In genomic region chr4:45279981-45280548, GRCm38 (mm10) we compare ENCODE assay signal across 9 mouse cellular contexts. TPM values are rescaled to one million over a fixed set of nuclear protein-coding genes. Genes with fewer than 3 reads are reported as not detected.
A peak's percentile ranks its signal among the peaks of the same experiment; 100 is the strongest.
DNase-seq lines count a peak whose midpoint lies in the region; ATAC-seq and TF ChIP-seq lines count a peak whose summit lies in the region.
"Had no signal": no experiment of that assay in that cellular context is flagged by ENCODE, and none has a peak within 500 bp of the region (broad histone marks: within the 10 kb centered on the region; RNA-seq: fewer than 3 reads in every experiment).

No protein-coding gene starts in this region.

- no peaks in the 10 kb centered on the region for H3K79me3 ChIP-seq in C2C12 (ENCODE audit: low read depth)

- no peaks in the 10 kb centered on the region for H3K27me3 ChIP-seq in C2C12 (ENCODE audit: control insufficient read depth, insufficient read depth, insufficient read length)
- no peaks in the 10 kb centered on the region for H3K27me3 ChIP-seq in kidney, embryonic 14.5 days (ENCODE audit: control insufficient read depth, insufficient read depth, low read length)
- no peaks in the 10 kb centered on the region for H3K27me3 ChIP-seq in liver, adult 2 months (ENCODE audit: control insufficient read depth, insufficient read depth, low read length)
- H3K27me3 ChIP-seq in stomach, embryonic 14.5 days (ENCODE audit: control insufficient read depth, insufficient read depth, low read length) = no peaks in the 10 kb centered on the region

- no peaks in the 10 kb centered on the region for H3K9me3 ChIP-seq in kidney, embryonic 14.5 days (ENCODE audit: control insufficient read depth, low read length)
- no peaks in the 10 kb centered on the region for H3K9me3 ChIP-seq in stomach, embryonic 14.5 days (ENCODE audit: control insufficient read depth, low read depth, low read length)

- ATAC-seq in kidney, embryonic 14.5 days (ENCODE audit: low FRiP score, low TSS enrichment) = peak; percentile 51; the same call in 1 of the 2 replicates
- ATAC-seq in stomach, embryonic 14.5 days (ENCODE audit: insufficient number of reproducible peaks, insufficient read depth, low FRiP score, low read depth) = 0 out of 2 replicates have a peak, but pooled peaks have one; percentile 34

- no peak overlapping the region for H3K27ac ChIP-seq in kidney, embryonic 14.5 days (ENCODE audit: low read depth, low read length)
- no peak overlapping the region for H3K27ac ChIP-seq in liver, adult 2 months (replicated peaks; ENCODE audit: insufficient read depth, low read depth, low read length)
- H3K27ac ChIP-seq in stomach, embryonic 14.5 days (ENCODE audit: low read length) = no peak overlapping the region
- H3K27ac ChIP-seq: macrophage had no signal

- TF ChIP-seq POLR2A in liver, adult 2 months (IDR thresholded peaks at IDR 0.05; ENCODE audit: extremely low read depth, insufficient read depth, low read length) = no peak

- no peak overlapping the region for H3K9ac ChIP-seq in kidney, embryonic 14.5 days (ENCODE audit: low read depth, low read length)
- no peak overlapping the region for H3K9ac ChIP-seq in liver, adult 2 months (ENCODE audit: low read depth, low read length)
- H3K9ac ChIP-seq in stomach, embryonic 14.5 days (replicated peaks; ENCODE audit: low read depth, low read length) = no peak overlapping the region

- no peak overlapping the region for H3K4me3 ChIP-seq in C2C12 (ENCODE audit: insufficient read depth, poor library complexity, severe bottlenecking)
- no peak overlapping the region for H3K4me3 ChIP-seq in kidney, embryonic 14.5 days (ENCODE audit: low read length)
- H3K4me3 ChIP-seq in liver, adult 2 months (ENCODE audit: insufficient read depth, low read depth, low read length) = no peak overlapping the region
- H3K4me3 ChIP-seq in stomach, embryonic 14.5 days (ENCODE audit: low read depth, low read length) = no peak overlapping the region

- WGBS in kidney, embryonic 14.5 days = 21% methylated on average over 4 of the region's 4 CpGs
- WGBS in liver, adult 2 months = 21% methylated on average over 4 of the region's 4 CpGs
- WGBS in stomach, embryonic 14.5 days = 18% methylated on average over 4 of the region's 4 CpGs

- H3K79me2 ChIP-seq in C2C12 (ENCODE audit: control insufficient read depth, insufficient read depth) = no peaks in the 10 kb centered on the region
- no peaks in the 10 kb centered on the region for H3K79me2 ChIP-seq in liver, adult 2 months (ENCODE audit: control insufficient read depth, insufficient read depth, low read length)

- TF ChIP-seq CTCF in C2C12 (IDR thresholded peaks at IDR 0.05; ENCODE audit: control insufficient read depth, insufficient read depth, insufficient read length) = peak; percentile 88
- peak; percentile 88 for TF ChIP-seq CTCF in liver, adult 2 months (IDR thresholded peaks at IDR 0.05; ENCODE audit: low read depth, low read length)

- H3ac ChIP-seq in C2C12 (ENCODE audit: control insufficient read depth, insufficient read length, low read depth) = no peak overlapping the region

- H3K36me3 ChIP-seq in C2C12 (ENCODE audit: control insufficient read depth, insufficient read depth) = no peaks in the 10 kb centered on the region
- H3K36me3 ChIP-seq in kidney, embryonic 14.5 days (ENCODE audit: control insufficient read depth, insufficient read depth, low read length) = no peaks in the 10 kb centered on the region
- no peaks in the 10 kb centered on the region for H3K36me3 ChIP-seq in liver, adult 2 months (ENCODE audit: control insufficient read depth, insufficient read depth, low read length)
- H3K36me3 ChIP-seq in stomach, embryonic 14.5 days (ENCODE audit: control insufficient read depth, insufficient read depth, low read length) = no peaks in the 10 kb centered on the region

- H3K4me2 ChIP-seq in kidney, embryonic 14.5 days (replicated peaks; ENCODE audit: low read depth, low read length) = no peak overlapping the region
- H3K4me2 ChIP-seq in stomach, embryonic 14.5 days (replicated peaks; ENCODE audit: low read depth, low read length) = no peak overlapping the region

- DNase-seq in adrenal gland, adult 18-20 months (ENCODE audit: low spot score in 2 of 2) = peak; percentile 37 to 52
- DNase-seq in embryo, embryonic 10 days (ENCODE audit: low spot score) = peak; percentile 84
- peak; percentile 20 to 58 for DNase-seq in heart, adult 9 months (ENCODE audit: low spot score in 2 of 2)
- peak; percentile 52 for DNase-seq in liver, adult 2 months (ENCODE audit: extremely low read depth, low read depth, low spot score)
- peak; percentile 32 to 58 for DNase-seq in natural killer cell, adult 2 months (ENCODE audit: low spot score in 2 of 2)

- 0 out of 2 replicates have a peak, but pooled peaks cover 1% of the 10 kb centered on the region for H3K4me1 ChIP-seq in kidney, embryonic 14.5 days (ENCODE audit: control insufficient read depth, insufficient read depth, low read length)
- no peaks in the 10 kb centered on the region for H3K4me1 ChIP-seq in liver, adult 2 months (ENCODE audit: control insufficient read depth, insufficient read depth, low read length)
- no peaks in the 10 kb centered on the region for H3K4me1 ChIP-seq in stomach, embryonic 14.5 days (ENCODE audit: control insufficient read depth, insufficient read depth, low read length)

TF ChIP-seq in C2C12, 6 proteins besides CTCF, POLR2A, EP300 and RAD21:
- TF ChIP-seq CEBPB (IDR thresholded peaks at IDR 0.05; ENCODE audit: low read depth) = no peak
- TF ChIP-seq MYOD1 (IDR thresholded peaks at IDR 0.05; ENCODE audit: control insufficient read depth, insufficient read length, low read depth) = no peak
- TF ChIP-seq FOSL1 (IDR thresholded peaks at IDR 0.05; ENCODE audit: insufficient read depth, low read length, poor library complexity, severe bottlenecking) = no peak
- TF ChIP-seq MYOG (IDR thresholded peaks at IDR 0.05; ENCODE audit: control insufficient read depth, extremely low read depth, insufficient read length) = no peak
- TF ChIP-seq USF1 (IDR thresholded peaks at IDR 0.05; ENCODE audit: low read depth) = no peak
- TF ChIP-seq MAX (IDR thresholded peaks at IDR 0.05) = no peak

RNA-seq across cellular contexts. Expression of gene Trmt10b, which starts 16.9 kb away (rescaled TPM):
- polyA plus RNA-seq in C2C12 (2012; fragmentation: generic; extraction: Trizol) = 4.1 TPM
- total RNA-seq in adrenal gland, adult 18-20 months (2021) = 10 to 100 TPM in 1 of 2 experiments, 1 to 10 TPM in 1; 8.5 to 11.4 TPM
- 20.6 and 23.1 TPM in 2 replicates for polyA plus RNA-seq in kidney, embryonic 14.5 days (2014; fragmentation: Nextera tagmentation; extraction: Ambion mirVana)
- total RNA-seq in liver, adult 2 months (2014; rRNA removed) = 2.6 and 3.3 TPM in 2 replicates
- 0.83 and 0.92 TPM in 2 replicates for polyA plus RNA-seq in liver, adult 2 months (2012; rRNA removed)
- polyA plus RNA-seq in stomach, embryonic 14.5 days (2014; fragmentation: Nextera tagmentation; extraction: Ambion mirVana) = 18.3 and 22.8 TPM in 2 replicates
